Mouse (Mus musculus): ENCODE measurements at regions not wholly inside any gene's neighbourhood (a gene's known extent, or its start where the extent isn't known, plus 50 kb on each side); places are given as distances from the start of the nearest gene placed in this dataset.

GRCm38 (mm10) chr14:24870246-24870645 lies 383.3 kb downstream of the Rps24 start:
- H3K9me3 ChIP-seq (replicated peaks; ENCODE audit: control insufficient read depth, low read length), result no peaks in the 10 kb centered on the region
- H3K27me3 ChIP-seq (ENCODE audit: control insufficient read depth, insufficient read depth, low read length), result no peaks in the 10 kb centered on the region
- H3K9ac ChIP-seq (replicated peaks; ENCODE audit: low read depth, low read length), result no peak overlapping the region
- no peak overlapping the region for H3K4me3 ChIP-seq (ENCODE audit: low read depth, low read length)
- no peak overlapping the region for H3K4me2 ChIP-seq (ENCODE audit: low read depth, low read length)
- ATAC-seq (ENCODE audit: insufficient read depth, low read depth), result no peak
- WGBS, result 88% methylated on average over 3 of the region's 3 CpGs
- no peak for DNase-seq (ENCODE audit: low spot score)
- H3K27ac ChIP-seq (ENCODE audit: low read depth), result no peak overlapping the region
- H3K4me1 ChIP-seq (ENCODE audit: control insufficient read depth, insufficient read depth), result peaks cover 17% of the 10 kb centered on the region; the same call in 1 of the 2 replicates
- no peak for TF ChIP-seq EP300 (IDR thresholded peaks at IDR 0.05; ENCODE audit: low read depth)
- TF ChIP-seq CTCF (IDR thresholded peaks at IDR 0.05; ENCODE audit: low read depth), result no peak
- no peaks in the 10 kb centered on the region for H3K36me3 ChIP-seq (replicated peaks; ENCODE audit: control insufficient read depth, insufficient read depth, low read length)

GRCm38 (mm10) chr14:24871392-24871998 lies 384.6 kb downstream of the Rps24 start:
- no peaks in the 10 kb centered on the region for H3K9me3 ChIP-seq (replicated peaks; ENCODE audit: control insufficient read depth, low read length)
- no peaks in the 10 kb centered on the region for H3K27me3 ChIP-seq (ENCODE audit: control insufficient read depth, insufficient read depth, low read length)
- H3K4me3 ChIP-seq (ENCODE audit: low read depth, low read length), result no peak overlapping the region
- 40% methylated on average over 10 of the region's 10 CpGs for WGBS
- peaks cover 13% of the 10 kb centered on the region; the same call in 1 of the 2 replicates for H3K4me1 ChIP-seq (ENCODE audit: control insufficient read depth, insufficient read depth)
- DNase-seq (ENCODE audit: low spot score) (peak; percentile 63), ATAC-seq (ENCODE audit: insufficient read depth, low read depth) (peak; percentile 84)
- H3K4me2 ChIP-seq (ENCODE audit: low read depth, low read length), result no peak overlapping the region
- no peak overlapping the region for H3K9ac ChIP-seq (replicated peaks; ENCODE audit: low read depth, low read length)
- TF ChIP-seq EP300 (IDR thresholded peaks at IDR 0.05; ENCODE audit: low read depth) (no peak), CTCF (IDR thresholded peaks at IDR 0.05; ENCODE audit: low read depth) (no peak)
- no peak overlapping the region for H3K27ac ChIP-seq (ENCODE audit: low read depth)
- H3K36me3 ChIP-seq (replicated peaks; ENCODE audit: control insufficient read depth, insufficient read depth, low read length), result no peaks in the 10 kb centered on the region

- no peaks in the 10 kb centered on the region for H3K9me3 ChIP-seq (replicated peaks; ENCODE audit: control insufficient read depth, low read length)
- H3K4me1 ChIP-seq (ENCODE audit: control insufficient read depth, insufficient read depth), result 0 out of 2 replicates have a peak, but pooled peaks cover 8% of the 10 kb centered on the region
- no peak overlapping the region for H3K4me3 ChIP-seq (ENCODE audit: low read depth, low read length)
- DNase-seq (ENCODE audit: low spot score) (no peak), ATAC-seq (ENCODE audit: insufficient read depth, low read depth) (no peak)
- no peaks in the 10 kb centered on the region for H3K36me3 ChIP-seq (replicated peaks; ENCODE audit: control insufficient read depth, insufficient read depth, low read length)
- H3K27me3 ChIP-seq (ENCODE audit: control insufficient read depth, insufficient read depth, low read length), result no peaks in the 10 kb centered on the region
- TF ChIP-seq EP300 (IDR thresholded peaks at IDR 0.05; ENCODE audit: low read depth) (no peak), CTCF (IDR thresholded peaks at IDR 0.05; ENCODE audit: low read depth) (no peak)
- no peak overlapping the region for H3K9ac ChIP-seq (replicated peaks; ENCODE audit: low read depth, low read length)
- no peak overlapping the region for H3K4me2 ChIP-seq (ENCODE audit: low read depth, low read length)
- no peak overlapping the region for H3K27ac ChIP-seq (ENCODE audit: low read depth)
- WGBS, result 66% methylated on average over 3 of the region's 3 CpGs
Observed at GRCm38 (mm10) chr14:24872931-24873330, 386.0 kb downstream of the Rps24 start.

GRCm38 (mm10) chr14:24873406-24873805 lies 386.5 kb downstream of the Rps24 start:
- H3K9ac ChIP-seq (replicated peaks; ENCODE audit: low read depth, low read length), result no peak overlapping the region
- H3K4me3 ChIP-seq (ENCODE audit: low read depth, low read length), result no peak overlapping the region
- no peak overlapping the region for H3K27ac ChIP-seq (ENCODE audit: low read depth)
- H3K9me3 ChIP-seq (replicated peaks; ENCODE audit: control insufficient read depth, low read length), result no peaks in the 10 kb centered on the region
- no peaks in the 10 kb centered on the region for H3K27me3 ChIP-seq (ENCODE audit: control insufficient read depth, insufficient read depth, low read length)
- TF ChIP-seq CTCF (IDR thresholded peaks at IDR 0.05; ENCODE audit: low read depth), result no peak
- no peak for TF ChIP-seq EP300 (IDR thresholded peaks at IDR 0.05; ENCODE audit: low read depth)
- WGBS, result 96% methylated on average over 3 of the region's 3 CpGs
- ATAC-seq (ENCODE audit: insufficient read depth, low read depth) (no peak), DNase-seq (ENCODE audit: low spot score) (no peak)
- H3K4me1 ChIP-seq (ENCODE audit: control insufficient read depth, insufficient read depth), result 0 out of 2 replicates have a peak, but pooled peaks cover 8% of the 10 kb centered on the region
- no peaks in the 10 kb centered on the region for H3K36me3 ChIP-seq (replicated peaks; ENCODE audit: control insufficient read depth, insufficient read depth, low read length)
- no peak overlapping the region for H3K4me2 ChIP-seq (ENCODE audit: low read depth, low read length)

GRCm38 (mm10) chr14:24874426-24875155 lies 387.7 kb downstream of the Rps24 start:
- 77% methylated on average over 12 of the region's 12 CpGs for WGBS

More at GRCm38 (mm10) chr14:24874426-24875155, 387.7 kb downstream of the Rps24 start:
- ATAC-seq (ENCODE audit: insufficient read depth, low read depth) (no peak), DNase-seq (ENCODE audit: low spot score) (no peak)
- Histone ChIP-seq H3K27ac (ENCODE audit: low read depth) (no peak overlapping the region), H3K4me1 (ENCODE audit: control insufficient read depth, insufficient read depth) (0 out of 2 replicates have a peak, but pooled peaks cover 8% of the 10 kb centered on the region), H3K36me3 (replicated peaks; ENCODE audit: control insufficient read depth, insufficient read depth, low read length) (no peaks in the 10 kb centered on the region), H3K9me3 (replicated peaks; ENCODE audit: control insufficient read depth, low read length) (no peaks in the 10 kb centered on the region), H3K9ac (replicated peaks; ENCODE audit: low read depth, low read length) (no peak overlapping the region), H3K27me3 (ENCODE audit: control insufficient read depth, insufficient read depth, low read length) (no peaks in the 10 kb centered on the region), H3K4me2 (ENCODE audit: low read depth, low read length) (no peak overlapping the region), H3K4me3 (ENCODE audit: low read depth, low read length) (no peak overlapping the region)
- no peak for TF ChIP-seq CTCF (IDR thresholded peaks at IDR 0.05; ENCODE audit: low read depth)
- no peak for TF ChIP-seq EP300 (IDR thresholded peaks at IDR 0.05; ENCODE audit: low read depth)
